Mouse (Mus musculus): ENCODE measurements at regions not wholly inside any gene's neighbourhood (a gene's known extent, or its start where the extent isn't known, plus 50 kb on each side); places are given as distances from the start of the nearest gene placed in this dataset.

GRCm38 (mm10) chr9:73245524-73245923 is 132.3 kb downstream of the Rsl24d1 start:
- TF ChIP-seq EP300 (IDR thresholded peaks at IDR 0.05; ENCODE audit: low read depth) (no peak), CTCF (IDR thresholded peaks at IDR 0.05; ENCODE audit: low read depth) (no peak)
